Mouse (Mus musculus) MEL (cell line): ENCODE data around the gene Gimap9.

Source experiments
- EP300 ChIP-seq, 2 experiments: IDR thresholded peaks; 2 replicates each; pipeline ENCODE4 v1.6.1; 2011; ENCODE audit warnings: improper control_type of control experiment in 2 of 2, low read length in 2 of 2, low read depth in 1 of 2, mild to moderate bottlenecking in 1 of 2
- JUND ChIP-seq: IDR thresholded peaks from 2 replicates; pipeline ENCODE4 v1.6.1; 2011; ENCODE audit warnings: low read depth, mild to moderate bottlenecking, improper control_type of control experiment, low read length

DNA sequence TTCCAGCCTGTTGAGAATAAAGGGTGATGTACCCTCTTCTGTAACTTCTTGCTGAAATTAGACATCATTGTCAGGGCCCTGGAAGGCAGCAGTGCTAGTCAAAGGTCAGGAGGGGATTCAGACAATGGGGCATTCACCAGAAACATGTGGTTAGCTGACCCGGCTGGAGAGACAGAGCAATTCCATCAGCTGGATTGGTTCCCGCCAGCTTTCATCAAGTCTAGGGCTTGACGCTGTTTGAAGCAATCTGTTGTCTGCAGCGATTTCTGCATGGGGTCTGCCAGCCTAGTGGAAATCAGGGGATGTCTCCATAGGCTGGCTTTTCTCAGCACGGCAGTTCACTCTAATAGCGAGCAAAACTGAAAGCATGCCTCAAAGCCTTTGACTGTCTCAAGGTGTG is 39.4 kb upstream of the Gimap9 start:
- no peak for TF ChIP-seq JUND
- no peak for TF ChIP-seq EP300 (IDR thresholded peaks at IDR 0.05; ENCODE audit: low read depth in 1 of 2, low read length in 2 of 2)
